Mouse (Mus musculus): Measurements from ENCODE around the gene Nacc1. TPM values are rescaled to one million over a fixed set of nuclear protein-coding genes. Genes with fewer than 3 reads are reported as not detected.

Gene Nacc1
- total and polyA plus RNA-seq, 3 experiments, result 42.5 to 106 TPM; not detected in 1

DNA sequence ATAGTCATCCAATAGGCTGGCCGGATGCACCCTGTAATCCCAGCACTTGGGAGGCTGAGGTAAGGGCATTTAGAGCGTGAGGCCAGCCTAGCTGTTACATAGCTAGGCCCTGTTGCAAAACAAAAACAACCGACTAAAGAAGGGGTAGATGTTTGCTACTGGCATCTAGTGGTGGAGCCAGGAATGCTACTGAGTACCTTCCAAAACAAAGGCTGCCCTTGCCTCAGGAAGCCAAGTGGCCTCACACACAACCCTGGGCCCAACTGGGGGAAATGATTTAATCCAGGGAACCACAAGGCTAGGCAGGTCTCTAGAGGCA lies 38.2 kb upstream of the Nacc1 start (continued):
- TF ChIP-seq ZNF384 (IDR thresholded peaks at IDR 0.05; ENCODE audit: low read depth, low read length) (no peak), ELF1 (IDR thresholded peaks at IDR 0.05; ENCODE audit: low read depth, low read length) (no peak), MXI1 (IDR thresholded peaks at IDR 0.05; ENCODE audit: low read depth, low read length) (no peak), CTCF (IDR thresholded peaks at IDR 0.05 in 2 of 3, conservative IDR thresholded peaks at IDR 0.05 in 1 of 3; ENCODE audit: control insufficient read depth in 1 of 3, insufficient read depth in 1 of 3, low read depth in 2 of 3, low read length in 3 of 3, poor library complexity in 1 of 3, severe bottlenecking in 1 of 3) (peak; percentile 12 to 51 (median 47); a peak in 4 of 6 replicates)

GRCm38 (mm10) chr8:84725246-84725940 lies 37.7 kb upstream of the Nacc1 start:
- H3K79me2 ChIP-seq (ENCODE audit: control insufficient read depth, insufficient read depth, low read length, poor library complexity), result peaks cover 16% of the 10 kb centered on the region
- DNase-seq (ENCODE audit: low read depth, low spot score), result no peak
- H3K27me3 ChIP-seq (ENCODE audit: control insufficient read depth in 1 of 2, insufficient read depth in 2 of 2, low read length in 2 of 2), result no peaks in the 10 kb centered on the region
- no peaks in the 10 kb centered on the region for H3K9me3 ChIP-seq (replicated peaks; ENCODE audit: insufficient read depth, low read length)
- TF ChIP-seq KAT2A (conservative IDR thresholded peaks at IDR 0.05; ENCODE audit: low read depth, low read length) (no peak), CHD2 (IDR thresholded peaks at IDR 0.05; ENCODE audit: low read length) (no peak), TBP (IDR thresholded peaks at IDR 0.05; ENCODE audit: low read depth, low read length) (no peak), MAX (IDR thresholded peaks at IDR 0.05; ENCODE audit: low read length) (no peak), CTCF (IDR thresholded peaks at IDR 0.05 in 2 of 3, conservative IDR thresholded peaks at IDR 0.05 in 1 of 3; ENCODE audit: control insufficient read depth in 1 of 3, insufficient read depth in 1 of 3, low read depth in 2 of 3, low read length in 3 of 3, poor library complexity in 1 of 3, severe bottlenecking in 1 of 3) (no peak), ZMIZ1 (IDR thresholded peaks at IDR 0.05; ENCODE audit: low read depth, low read length) (no peak), ZC3H11A (IDR thresholded peaks at IDR 0.05; ENCODE audit: low read depth, low read length) (no peak), NRF1 (IDR thresholded peaks at IDR 0.05; ENCODE audit: insufficient read depth, low read depth, low read length, poor library complexity, severe bottlenecking) (no peak), MXI1 (IDR thresholded peaks at IDR 0.05; ENCODE audit: low read depth, low read length) (no peak), TAL1 (IDR thresholded peaks at IDR 0.05; ENCODE audit: low read length) (no peak), POLR2A (IDR thresholded peaks at IDR 0.05; ENCODE audit: control insufficient read depth in 1 of 2, insufficient read depth in 1 of 2, low read depth in 1 of 2, low read length in 2 of 2, poor library complexity in 1 of 2) (no peak; a peak in 1 of 4 replicates), MEF2A (IDR thresholded peaks at IDR 0.05; ENCODE audit: extremely low read depth, insufficient replicate concordance, low read depth, low read length, poor library complexity, severe bottlenecking) (no peak), ZKSCAN1 (IDR thresholded peaks at IDR 0.05; ENCODE audit: low read depth, low read length) (no peak), E2F4 (IDR thresholded peaks at IDR 0.05; ENCODE audit: borderline replicate concordance, low read depth, low read length) (no peak), MAFK (IDR thresholded peaks at IDR 0.05; ENCODE audit: borderline replicate concordance, low read depth, low read length) (no peak), POLR2AphosphoS5 (IDR thresholded peaks at IDR 0.05; ENCODE audit: borderline replicate concordance, low read depth, low read length) (no peak)
- H3K9ac ChIP-seq (ENCODE audit: control insufficient read depth, low read depth, low read length, poor library complexity, severe bottlenecking), result no peak overlapping the region
- H3K36me3 ChIP-seq (ENCODE audit: control insufficient read depth in 1 of 2, insufficient read depth in 2 of 2, low read length in 2 of 2), result peaks cover 4 to 47% of the 10 kb centered on the region in 2 experiments; a peak in 3 of 4 replicates
- H3K4me3 ChIP-seq (ENCODE audit: control insufficient read depth in 1 of 2, insufficient read depth in 1 of 2, low read depth in 2 of 2, low read length in 2 of 2), result no peak overlapping the region
- H3K27ac ChIP-seq (ENCODE audit: control insufficient read depth, low read depth, low read length), result peak overlapping the region; percentile 8; the same call in 1 of the 2 replicates
- H3K4me1 ChIP-seq (ENCODE audit: control insufficient read depth in 1 of 2, insufficient read depth in 2 of 2, low read length in 2 of 2), result peaks cover 25 to 66% of the 10 kb centered on the region in 2 experiments
